Mouse (Mus musculus): ENCODE measurements at regions not wholly inside any gene's neighbourhood (a gene's known extent, or its start where the extent isn't known, plus 50 kb on each side); places are given as distances from the start of the nearest gene placed in this dataset.

- Histone ChIP-seq H3K4me3 (ENCODE audit: low read depth, low read length) (no peak overlapping the region), H3K27ac (replicated peaks; ENCODE audit: low read depth, low read length) (no peak overlapping the region), H3K9me3 (ENCODE audit: control insufficient read depth, low read length) (no peaks in the 10 kb centered on the region), H3K36me3 (ENCODE audit: control insufficient read depth, insufficient read depth, low read length) (no peaks in the 10 kb centered on the region), H3K9ac (ENCODE audit: low read depth, low read length) (no peak overlapping the region), H3K4me1 (ENCODE audit: control insufficient read depth, insufficient read depth, low read length) (no peaks in the 10 kb centered on the region), H3K27me3 (replicated peaks; ENCODE audit: control insufficient read depth, insufficient read depth, low read length) (no peaks in the 10 kb centered on the region), H3K4me2 (ENCODE audit: low read depth, low read length) (no peak overlapping the region)
- DNase-seq (ENCODE audit: low spot score), result peak; percentile 16
- no peak for ATAC-seq (ENCODE audit: low read depth)
- WGBS, result 47% methylated on average over 11 of the region's 11 CpGs
Observed at GRCm38 (mm10) chr3:138686636-138687230, 55.3 kb upstream of the Tspan5 start.

GRCm38 (mm10) chr3:138688606-138689005 is 53.4 kb upstream of the Tspan5 start:
- DNase-seq (ENCODE audit: low spot score), result no peak
- H3K4me3 ChIP-seq (ENCODE audit: low read depth, low read length), result no peak overlapping the region
- 77% methylated on average over 5 of the region's 5 CpGs for WGBS

More at GRCm38 (mm10) chr3:138688606-138689005, 53.4 kb upstream of the Tspan5 start:
- Histone ChIP-seq H3K27me3 (replicated peaks; ENCODE audit: control insufficient read depth, insufficient read depth, low read length) (no peaks in the 10 kb centered on the region), H3K27ac (replicated peaks; ENCODE audit: low read depth, low read length) (no peak overlapping the region), H3K4me2 (ENCODE audit: low read depth, low read length) (no peak overlapping the region), H3K36me3 (ENCODE audit: control insufficient read depth, insufficient read depth, low read length) (no peaks in the 10 kb centered on the region), H3K9me3 (ENCODE audit: control insufficient read depth, low read length) (no peaks in the 10 kb centered on the region), H3K9ac (ENCODE audit: low read depth, low read length) (no peak overlapping the region), H3K4me1 (ENCODE audit: control insufficient read depth, insufficient read depth, low read length) (no peaks in the 10 kb centered on the region)
- ATAC-seq (ENCODE audit: low read depth), result no peak
